Mouse (Mus musculus): Measurements from ENCODE around the gene Celsr1.

Celsr1 gene

GRCm38 (mm10) chr15:86033191-86033841 lies at the start of gene Celsr1:
TSS of gene Celsr1 (minus strand) at chr15:86033777.
- DNase-seq = no peak

- DNase-seq = no peak
Measured at GRCm38 (mm10) chr15:86083261-86083741, 49.7 kb upstream of the Celsr1 start.

GRCm38 (mm10) chr15:86082551-86082961 lies 49.0 kb upstream of the Celsr1 start:
- DNase-seq = no peak

GRCm38 (mm10) chr15:86081654-86082053 lies 48.1 kb upstream of the Celsr1 start:
- DNase-seq = no peak

GRCm38 (mm10) chr15:86080408-86080807 lies 46.8 kb upstream of the Celsr1 start:
- no peak for DNase-seq

- no peak for DNase-seq
Measured at GRCm38 (mm10) chr15:86079876-86080275, 46.3 kb upstream of the Celsr1 start.

GRCm38 (mm10) chr15:86079467-86079866 lies 45.9 kb upstream of the Celsr1 start:
- DNase-seq = no peak

- no peak for DNase-seq
Measured at GRCm38 (mm10) chr15:86078481-86079216, 45.1 kb upstream of the Celsr1 start.

GRCm38 (mm10) chr15:86077934-86078333 lies 44.4 kb upstream of the Celsr1 start:
- no peak for DNase-seq

GRCm38 (mm10) chr15:86076378-86076777 lies 42.8 kb upstream of the Celsr1 start:
- DNase-seq = no peak

- DNase-seq = no peak
Measured at GRCm38 (mm10) chr15:86076048-86076315, 42.4 kb upstream of the Celsr1 start.

- no peak for DNase-seq
Measured at GRCm38 (mm10) chr15:86075305-86076047, 41.9 kb upstream of the Celsr1 start.

GRCm38 (mm10) chr15:86074171-86074937 lies 40.8 kb upstream of the Celsr1 start:
- DNase-seq = no peak

- no peak for DNase-seq
Measured at GRCm38 (mm10) chr15:86071166-86071565, 37.6 kb upstream of the Celsr1 start.

GRCm38 (mm10) chr15:86070368-86070767 lies 36.8 kb upstream of the Celsr1 start:
- no peak for DNase-seq

GRCm38 (mm10) chr15:86069011-86069791 lies 35.6 kb upstream of the Celsr1 start:
- DNase-seq = no peak

- DNase-seq = no peak
Measured at GRCm38 (mm10) chr15:86067941-86068495, 34.4 kb upstream of the Celsr1 start.

GRCm38 (mm10) chr15:86067581-86067910 lies 34.0 kb upstream of the Celsr1 start:
- no peak for DNase-seq

- DNase-seq = no peak
Measured at GRCm38 (mm10) chr15:86066836-86067580, 33.4 kb upstream of the Celsr1 start.

- no peak for DNase-seq
Measured at GRCm38 (mm10) chr15:86065367-86065766, 31.8 kb upstream of the Celsr1 start.

- DNase-seq = no peak
Measured at GRCm38 (mm10) chr15:86064850-86065229, 31.3 kb upstream of the Celsr1 start.

Data from right cerebral cortex, postnatal 14 days (tissue).